Mouse (Mus musculus): ENCODE results near the gene Oscar. TPM values are rescaled to one million over a fixed set of nuclear protein-coding genes. Genes with fewer than 3 reads are reported as not detected.
"Not testable (repeated sequence)": the region's sequence is repeated elsewhere in the genome, so short reads cannot be mapped to it uniquely, and the experiment has no call there.

The Oscar gene
- polyA plus RNA-seq, 2 experiments from 2014 or later = not detected

DNA sequence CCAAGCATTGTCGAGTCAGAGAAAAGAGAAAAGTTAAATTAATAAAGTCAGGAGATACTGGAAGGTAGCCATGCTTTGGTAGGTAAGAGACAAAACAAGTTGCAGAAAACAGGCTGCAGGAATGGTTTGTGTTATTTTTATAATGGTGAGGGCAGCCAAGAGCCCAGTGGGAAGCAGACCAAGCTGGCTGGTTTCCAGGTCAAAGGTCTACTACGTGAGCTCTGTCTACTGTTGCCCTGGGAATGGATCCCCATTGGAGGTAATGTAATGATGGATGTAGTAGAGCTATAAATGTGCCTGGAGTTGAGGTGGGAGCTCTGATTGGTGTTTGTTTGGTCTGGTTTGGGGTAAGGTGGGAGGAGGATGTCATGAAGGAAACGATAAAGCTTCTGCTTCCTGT is 6.9 kb downstream of the Oscar start:
- no peak for ATAC-seq

- no peak for ATAC-seq
These were observed 7.3 kb downstream of the Oscar start for GRCm38 (mm10) chr7:3608668-3609067.

DNA sequence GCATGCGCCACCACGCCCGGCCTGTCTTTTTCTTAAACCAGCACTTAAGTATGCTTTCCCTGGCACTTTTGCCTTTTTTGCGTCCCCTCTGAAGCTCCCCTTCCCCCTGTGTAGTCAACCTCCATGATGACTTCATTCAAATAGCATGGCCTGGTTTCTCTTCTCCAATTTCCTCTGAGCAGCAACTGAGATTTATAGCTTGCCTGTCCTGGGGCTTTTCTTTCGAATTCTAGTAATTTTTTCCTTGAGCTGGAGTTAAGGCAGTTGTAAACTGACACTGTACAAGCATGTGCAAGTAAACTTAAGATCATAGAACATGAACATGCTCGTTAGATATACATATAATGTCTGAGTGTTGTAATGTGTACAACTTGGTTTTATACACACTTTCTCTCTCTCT is 8.6 kb downstream of the Oscar start:
- no peak for ATAC-seq

GRCm38 (mm10) chr7:3606798-3607197 is 9.2 kb downstream of the Oscar start:
- ATAC-seq = no peak

DNA sequence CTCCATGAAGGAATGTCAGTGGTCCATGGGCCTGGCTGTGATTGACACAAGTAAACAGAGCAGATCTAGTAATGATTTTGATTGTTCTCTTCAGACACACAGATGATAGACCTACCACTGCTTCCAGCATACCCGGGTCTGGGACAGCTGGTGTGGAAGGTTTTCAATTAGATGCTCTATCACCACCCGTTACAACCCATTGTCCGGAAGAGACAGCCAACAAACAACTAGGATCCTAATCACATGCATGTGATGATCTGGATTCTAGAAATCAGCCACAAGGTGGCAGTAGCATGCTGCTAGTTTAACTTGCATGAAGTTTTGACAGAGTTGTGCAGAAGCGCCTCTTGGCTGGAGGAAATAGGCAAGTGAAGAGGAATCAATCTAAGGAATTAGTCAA is 14.8 kb downstream of the Oscar start:
- peak; percentile 73 for ATAC-seq

- not testable (repeated sequence) for ATAC-seq
These were observed 18.2 kb downstream of the Oscar start for GRCm38 (mm10) chr7:3597755-3598154.

DNA sequence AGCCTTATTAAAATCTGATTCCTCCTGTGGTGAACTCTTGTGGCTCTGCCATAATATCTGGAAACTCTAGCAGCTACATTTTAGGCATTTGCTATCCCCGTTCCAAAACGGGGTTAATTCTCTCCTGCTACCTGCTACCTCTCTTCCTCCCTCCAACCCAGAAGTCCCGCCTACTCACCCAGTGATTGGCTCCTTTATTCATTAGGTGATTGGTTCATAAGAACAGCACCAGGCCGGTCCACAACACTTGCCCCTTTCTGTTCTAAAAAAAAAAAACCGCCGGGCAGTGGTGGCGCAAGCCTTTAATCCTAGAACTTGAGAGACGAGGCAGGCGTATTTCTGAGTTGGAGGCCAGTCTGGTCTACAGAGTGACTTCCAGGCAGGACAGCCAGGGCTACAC is 20.8 kb downstream of the Oscar start:
- ATAC-seq = peak; percentile 82

- peak; percentile 50 for ATAC-seq
These were observed 21.3 kb downstream of the Oscar start for GRCm38 (mm10) chr7:3594686-3595085.

- ATAC-seq = no peak
These were observed 22.1 kb downstream of the Oscar start for GRCm38 (mm10) chr7:3593855-3594254.

GRCm38 (mm10) chr7:3591534-3591933 is 24.4 kb downstream of the Oscar start:
- no peak for ATAC-seq

DNA sequence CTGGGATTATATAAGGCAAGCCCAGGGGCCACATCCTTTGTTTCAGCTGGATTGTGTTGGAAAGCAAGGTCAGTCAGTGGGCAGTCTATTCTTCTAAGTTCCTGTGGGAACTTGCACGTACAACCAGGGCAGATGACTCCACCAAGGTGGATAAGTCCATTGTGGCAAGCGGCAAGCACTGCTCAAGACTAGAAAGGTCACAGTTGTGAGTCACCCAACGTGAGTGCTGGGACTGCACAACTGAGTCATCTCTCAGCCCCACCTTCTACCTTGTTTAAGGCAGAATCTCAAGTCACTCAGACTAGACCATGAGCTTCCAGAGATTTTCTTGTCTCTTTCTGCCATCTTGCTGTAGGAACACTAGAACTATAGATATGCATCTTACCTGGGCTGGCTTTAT is 25.4 kb downstream of the Oscar start:
- no peak for ATAC-seq

DNA sequence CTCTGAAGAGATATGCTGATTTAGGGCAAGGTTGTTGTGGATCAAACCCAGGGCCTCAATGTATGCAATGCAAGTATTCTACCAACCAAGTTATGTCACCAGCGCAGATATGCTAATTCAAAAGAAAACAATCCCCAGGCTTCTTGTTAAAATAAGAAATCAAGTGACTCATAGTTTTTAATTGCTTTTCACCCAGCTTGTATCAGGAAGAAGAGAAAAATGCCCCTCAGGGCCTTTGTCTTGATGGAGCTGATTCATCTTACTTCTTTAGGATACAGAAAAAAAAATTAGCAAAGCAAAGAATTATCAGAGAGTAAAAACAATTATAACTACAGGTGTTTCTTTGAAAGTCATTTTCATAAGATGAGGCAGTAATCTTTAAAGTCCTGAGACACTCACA is 28.7 kb downstream of the Oscar start:
- no peak for ATAC-seq

DNA sequence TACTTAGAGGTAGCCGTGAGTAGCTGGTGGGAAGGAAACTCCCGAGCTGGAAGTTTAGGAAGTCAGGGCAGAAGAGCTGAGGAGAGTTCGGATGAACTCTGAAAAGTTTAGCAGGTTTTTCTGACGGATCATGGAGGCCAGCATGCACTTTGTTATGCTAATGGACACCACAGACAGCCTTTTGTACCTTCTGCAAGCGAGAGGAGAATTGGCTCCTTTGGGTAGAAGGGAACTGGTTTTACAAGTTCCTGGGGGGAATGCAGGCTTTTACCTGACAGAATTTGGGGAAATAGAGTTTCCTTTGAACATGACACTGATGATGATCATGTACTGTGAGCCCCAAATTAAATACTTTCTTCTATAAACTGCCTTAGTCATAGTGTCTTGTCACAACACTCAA is 29.7 kb downstream of the Oscar start:
- ATAC-seq = no peak

DNA sequence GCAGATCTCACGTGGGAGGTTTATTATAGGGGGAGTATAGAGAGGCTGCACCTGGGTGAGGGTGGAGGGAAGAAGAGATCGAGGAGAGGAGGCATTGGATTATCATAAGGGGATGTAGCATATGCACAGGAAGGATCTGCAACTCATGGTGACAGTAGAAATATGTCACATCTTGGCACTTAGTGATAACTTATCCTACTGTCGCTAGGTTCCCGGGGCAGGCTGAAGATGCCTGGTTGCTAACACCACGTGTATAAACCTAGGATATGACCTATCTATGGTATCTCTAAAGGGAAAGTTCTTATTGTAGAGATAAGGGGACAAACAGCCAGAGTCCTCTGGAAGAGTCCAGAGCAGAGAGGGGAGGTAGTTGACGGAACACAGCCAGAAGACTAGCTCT is 30.2 kb downstream of the Oscar start:
- ATAC-seq = no peak

DNA sequence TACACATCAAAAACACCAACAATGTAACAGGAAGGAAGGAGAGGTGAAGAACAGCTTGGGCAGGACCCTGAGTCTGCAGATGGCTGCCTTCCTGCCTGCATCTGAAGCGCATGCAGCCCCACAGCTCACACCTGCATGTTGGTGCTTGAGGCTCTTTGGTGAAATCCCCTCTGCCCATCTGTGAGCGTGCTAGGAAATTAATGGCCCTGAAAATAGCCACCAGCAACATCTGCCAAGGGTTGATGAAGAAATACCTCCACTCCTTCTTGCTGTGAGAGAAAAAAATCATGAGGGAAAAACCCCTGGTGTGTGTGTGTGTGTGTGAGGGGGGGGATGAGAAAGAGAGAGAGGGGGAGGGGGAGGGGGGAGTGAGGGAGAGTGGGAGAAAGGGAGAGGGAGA is 35.9 kb downstream of the Oscar start:
- no peak for ATAC-seq

- ATAC-seq = no peak
These were observed 36.9 kb downstream of the Oscar start for GRCm38 (mm10) chr7:3578952-3579546.

DNA sequence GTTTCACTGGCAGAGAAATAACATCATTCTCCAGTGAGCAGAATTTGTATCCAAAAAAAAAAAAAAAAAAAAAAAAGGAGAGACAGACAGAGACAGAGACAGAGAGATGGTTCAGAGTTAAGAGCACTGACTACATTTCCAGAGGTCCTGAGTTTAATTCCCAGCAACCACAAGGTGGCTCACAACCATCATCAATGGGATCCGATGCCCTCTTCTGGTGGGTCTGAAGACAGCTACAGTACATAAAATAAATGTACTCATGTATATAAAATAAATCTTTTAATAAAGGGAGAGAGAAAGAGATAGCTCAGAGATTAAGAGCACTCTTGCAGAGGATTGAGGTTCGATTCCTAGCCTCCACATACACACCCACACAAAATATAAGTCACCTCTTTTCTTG is 37.8 kb downstream of the Oscar start:
- ATAC-seq = no peak

DNA sequence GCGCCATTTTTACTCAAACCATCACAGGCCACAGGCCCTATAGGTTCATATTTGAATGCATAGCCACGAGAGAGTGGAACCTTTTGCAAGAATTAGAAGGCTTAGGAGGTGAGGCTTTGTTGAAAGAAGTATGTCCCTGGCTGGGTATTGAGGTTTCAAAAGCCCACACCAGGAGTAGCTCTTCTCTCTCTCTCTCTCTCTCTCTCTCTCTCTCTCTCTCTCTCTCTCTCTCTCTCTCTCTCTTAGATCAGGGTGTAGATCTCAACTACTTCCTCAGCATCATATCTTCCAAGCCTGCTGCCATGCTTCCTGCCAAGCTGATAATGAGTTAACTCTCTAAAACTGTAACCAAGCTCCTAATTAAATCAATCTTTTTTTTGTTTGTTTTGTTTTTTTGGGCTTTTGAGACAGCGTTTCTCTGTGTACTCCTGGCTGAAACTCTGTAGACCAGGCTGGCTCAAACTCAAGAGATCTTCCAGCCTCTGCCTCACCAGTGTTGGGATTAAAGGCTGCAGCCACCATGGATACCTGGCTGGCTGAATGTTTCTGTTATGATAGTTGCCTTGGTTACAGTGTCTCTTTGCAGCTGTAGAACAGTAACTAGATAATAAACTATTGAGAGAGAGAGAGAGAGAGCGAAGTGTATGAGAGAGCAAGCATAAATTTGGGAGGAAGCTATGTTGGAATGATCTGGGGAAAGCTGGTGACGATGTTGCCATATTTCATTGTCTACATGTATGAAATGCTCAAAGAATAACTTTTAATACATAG is 39.4 kb downstream of the Oscar start:
- ATAC-seq = no peak

- ATAC-seq = no peak
These were observed 41.7 kb downstream of the Oscar start for GRCm38 (mm10) chr7:3574216-3574615.

DNA sequence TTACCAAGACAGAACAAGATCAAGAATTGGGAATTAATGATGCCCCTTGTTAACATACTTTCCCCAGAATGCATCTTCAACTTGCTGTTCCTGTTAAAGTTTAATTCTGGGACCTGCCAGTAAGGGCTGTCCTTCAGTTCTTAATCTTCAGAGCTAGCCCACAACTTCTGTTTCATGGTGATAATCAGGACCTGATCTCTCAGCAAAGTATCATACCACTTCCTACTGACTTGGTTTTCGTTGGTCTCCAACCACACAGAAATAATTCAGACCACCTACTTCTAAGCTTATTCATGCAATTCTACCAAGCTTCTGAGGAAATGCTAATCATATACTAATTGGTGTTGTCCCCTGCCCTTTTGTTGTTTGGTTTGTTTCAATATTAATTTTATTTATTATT is 44.1 kb downstream of the Oscar start:
- no peak for ATAC-seq

DNA sequence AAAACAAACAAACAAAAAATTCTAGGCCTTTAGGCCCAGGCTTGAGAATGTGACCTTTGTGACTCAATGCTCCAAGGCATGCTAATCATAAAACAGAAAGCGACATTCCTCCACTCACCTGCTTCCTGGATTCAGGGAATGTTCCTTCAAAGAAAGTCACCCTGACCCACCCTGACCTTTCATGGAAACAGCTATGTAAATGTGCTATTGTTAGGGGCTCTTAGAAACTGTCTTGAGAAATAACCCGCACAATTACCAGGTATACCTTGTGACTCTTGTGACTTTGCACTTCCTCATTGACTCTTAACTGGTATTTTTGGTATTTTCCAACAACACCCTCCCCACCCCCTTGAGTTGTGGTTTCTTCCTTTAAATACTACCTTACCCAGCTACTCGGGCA is 45.4 kb downstream of the Oscar start:
- ATAC-seq = not testable (repeated sequence)

DNA sequence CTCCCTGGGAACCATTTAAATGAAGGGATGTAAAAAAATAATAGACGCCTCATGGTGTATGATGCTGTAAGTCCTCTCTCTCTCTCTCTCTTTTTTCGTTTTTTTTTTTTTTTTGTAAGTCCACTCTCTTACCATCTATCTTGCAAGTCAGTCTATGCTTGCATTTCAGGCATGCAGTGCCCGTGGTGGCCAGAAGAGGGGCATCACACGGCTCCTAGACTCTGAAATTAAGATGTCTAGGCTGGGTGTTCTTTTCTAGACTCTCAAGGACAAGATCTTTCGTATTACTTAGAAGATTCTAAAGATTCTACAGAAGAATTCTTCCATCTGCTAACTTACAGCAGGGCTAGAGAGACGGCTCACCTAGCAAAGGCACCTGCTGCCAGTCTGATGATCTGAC is 46.2 kb downstream of the Oscar start:
- no peak for ATAC-seq

GRCm38 (mm10) chr7:3567336-3567735 is 48.6 kb downstream of the Oscar start:
- no peak for ATAC-seq
